ENCODE assay signal across 13 mouse cellular contexts in genomic region chr1:185834171-185834570, GRCm38 (mm10).
DNase-seq lines count a peak whose midpoint lies in the region; ATAC-seq lines count a peak whose summit lies in the region.
"Had no signal": no experiment of that assay in that cellular context is flagged by ENCODE, and none has a peak within 500 bp of the region (broad histone marks: within the 10 kb centered on the region; RNA-seq: fewer than 3 reads in every experiment).

No protein-coding gene starts in this region.

- H3K4me1 ChIP-seq in kidney, embryonic 16.5 days (ENCODE audit: insufficient read depth, low read length) = peaks cover 7% of the 10 kb centered on the region
- peaks cover 14% of the 10 kb centered on the region for H3K4me1 ChIP-seq in forebrain, embryonic 16.5 days (replicated peaks; ENCODE audit: control insufficient read depth, insufficient read depth, low read length)
- 0 out of 2 replicates have a peak, but pooled peaks cover 3% of the 10 kb centered on the region for H3K4me1 ChIP-seq in neural tube, embryonic 14.5 days (ENCODE audit: control insufficient read depth, insufficient read depth, low read length)

- no peaks in the 10 kb centered on the region for H3K27me3 ChIP-seq in kidney, embryonic 16.5 days (ENCODE audit: insufficient read depth, low read length)
- no peaks in the 10 kb centered on the region for H3K27me3 ChIP-seq in forebrain, embryonic 16.5 days (replicated peaks; ENCODE audit: control insufficient read depth, insufficient read depth, low read length)
- no peaks in the 10 kb centered on the region for H3K27me3 ChIP-seq in neural tube, embryonic 14.5 days (ENCODE audit: control insufficient read depth, insufficient read depth, low read length)
- H3K27me3 ChIP-seq: intestine, embryonic 15.5 days had no signal

- H3K9ac ChIP-seq in kidney, embryonic 16.5 days (replicated peaks; ENCODE audit: low read length) = no peak overlapping the region
- no peak overlapping the region for H3K9ac ChIP-seq in forebrain, embryonic 16.5 days (replicated peaks; ENCODE audit: low read depth, low read length)
- no peak overlapping the region for H3K9ac ChIP-seq in neural tube, embryonic 14.5 days (replicated peaks; ENCODE audit: low read depth, low read length)
- H3K9ac ChIP-seq: intestine, embryonic 15.5 days had no signal

- peak; percentile 50 to 68 for DNase-seq in cerebellum, postnatal 10 days
- DNase-seq in cerebellum, adult 18-20 months = no peak
- DNase-seq in kidney, postnatal 14 days = peak; percentile 44
- DNase-seq in thymus, postnatal 10 days (ENCODE audit: low spot score in 2 of 2) = no peak
- no peak for DNase-seq in adrenal gland, postnatal 4 days (ENCODE audit: low spot score in 2 of 2)
- DNase-seq: adrenal gland, adult 8-10 months; heart, postnatal 36 days; thymus, postnatal 14 days had no signal

- WGBS in kidney, embryonic 16.5 days = 46% methylated on average over 6 of the region's 6 CpGs
- 12% methylated on average over 6 of the region's 6 CpGs for WGBS in forebrain, embryonic 16.5 days
- WGBS in neural tube, embryonic 14.5 days = 17% methylated on average over 6 of the region's 6 CpGs

- H3K27ac ChIP-seq in kidney, embryonic 16.5 days (ENCODE audit: low read length) = no peak overlapping the region
- H3K27ac ChIP-seq in forebrain, embryonic 16.5 days (ENCODE audit: low read length) = no peak overlapping the region
- H3K27ac ChIP-seq in neural tube, embryonic 14.5 days (ENCODE audit: low read depth, low read length) = no peak overlapping the region
- H3K27ac ChIP-seq: intestine, embryonic 15.5 days had no signal

- no peaks in the 10 kb centered on the region for H3K9me3 ChIP-seq in kidney, embryonic 16.5 days (ENCODE audit: low read length)
- H3K9me3 ChIP-seq in forebrain, embryonic 16.5 days (ENCODE audit: control insufficient read depth, low read length) = no peaks in the 10 kb centered on the region
- no peaks in the 10 kb centered on the region for H3K9me3 ChIP-seq in neural tube, embryonic 14.5 days (ENCODE audit: control insufficient read depth, low read length)
- H3K9me3 ChIP-seq: intestine, embryonic 15.5 days had no signal

- no peak for ATAC-seq in kidney, embryonic 16.5 days (ENCODE audit: low FRiP score, low TSS enrichment)
- peak; percentile 69 for ATAC-seq in forebrain, embryonic 16.5 days
- peak; percentile 72; the same call in 1 of the 2 replicates for ATAC-seq in neural tube, embryonic 14.5 days (ENCODE audit: low read depth)
- ATAC-seq: intestine, embryonic 15.5 days; midbrain, embryonic 16.5 days had no signal

- H3K4me2 ChIP-seq in kidney, embryonic 16.5 days (replicated peaks; ENCODE audit: low read depth, low read length) = no peak overlapping the region
- no peak overlapping the region for H3K4me2 ChIP-seq in forebrain, embryonic 16.5 days (ENCODE audit: low read length)
- no peak overlapping the region for H3K4me2 ChIP-seq in neural tube, embryonic 14.5 days (ENCODE audit: low read depth, low read length)
- H3K4me2 ChIP-seq: intestine, embryonic 15.5 days had no signal

- no peaks in the 10 kb centered on the region for H3K36me3 ChIP-seq in kidney, embryonic 16.5 days (ENCODE audit: insufficient read depth, low read length)
- H3K36me3 ChIP-seq in forebrain, embryonic 16.5 days (ENCODE audit: control insufficient read depth, insufficient read depth) = no peaks in the 10 kb centered on the region
- H3K36me3 ChIP-seq in neural tube, embryonic 14.5 days (ENCODE audit: control insufficient read depth, insufficient read depth, low read length) = no peaks in the 10 kb centered on the region
- H3K36me3 ChIP-seq: intestine, embryonic 15.5 days had no signal

- no peak overlapping the region for H3K4me3 ChIP-seq in kidney, embryonic 16.5 days (ENCODE audit: low read length)
- no peak overlapping the region for H3K4me3 ChIP-seq in forebrain, embryonic 16.5 days (replicated peaks; ENCODE audit: low read length)
- H3K4me3 ChIP-seq in neural tube, embryonic 14.5 days (ENCODE audit: low read depth, low read length) = no peak overlapping the region
- H3K4me3 ChIP-seq: intestine, embryonic 15.5 days had no signal

Comparison
In these comparisons a context has a peak if more than half of its experiments do, and no peak if none do; other contexts are left out.
1. DNase-seq: peak in cerebellum, postnatal 10 days (2 of 2) and kidney, postnatal 14 days (single experiment); none in cerebellum, adult 18-20 months (0 of 2), thymus, postnatal 10 days (0 of 2) and adrenal gland, postnatal 4 days (0 of 2).